Mouse (Mus musculus) T-helper 2 cell (primary cell): Measurements from ENCODE around the gene Map4.

ENCODE experiments used
- in situ Hi-C: fragments of 300-600 bp; cut with MboI, MseI; formaldehyde crosslinking; loops from one replicate; pipeline ENCODE4 v1.15.1; 2025; ENCODE audit warnings: high pct_unique_total_duplicates

Gene Map4

GRCm38 (mm10) chr9:109931257-109932171 is at the start of gene Map4:
TSS of gene Map4 (plus strand) at chr9:109931460.
- in situ Hi-C loops = no loop called here

- in situ Hi-C loops = no loop called here
Measured at GRCm38 (mm10) chr9:109886259-109886658, 45.0 kb upstream of the Map4 start.

GRCm38 (mm10) chr9:109887321-109887720 is 43.9 kb upstream of the Map4 start:
- in situ Hi-C loops = no loop called here

- in situ Hi-C loops = loop anchor here (5.0 kb wide), 2 partner anchors 51 to 181 kb away; no protein-coding TSS in a partner anchor
Measured at GRCm38 (mm10) chr9:109891501-109891900, 39.8 kb upstream of the Map4 start.

- in situ Hi-C loops = loop anchor here (5.0 kb wide), 2 partner anchors 50 to 180 kb away; no protein-coding TSS in a partner anchor
Measured at GRCm38 (mm10) chr9:109892651-109893250, 38.5 kb upstream of the Map4 start.

GRCm38 (mm10) chr9:109894413-109895090 is 36.7 kb upstream of the Map4 start:
- in situ Hi-C loops = loop anchor here (5.0 kb wide), 2 partner anchors 48 to 178 kb away; no protein-coding TSS in a partner anchor

- in situ Hi-C loops = no loop called here
Measured at GRCm38 (mm10) chr9:109895593-109895992, 35.7 kb upstream of the Map4 start.

- in situ Hi-C loops = no loop called here
Measured at GRCm38 (mm10) chr9:109896253-109897150, 34.8 kb upstream of the Map4 start.

GRCm38 (mm10) chr9:109898027-109898426 is 33.2 kb upstream of the Map4 start:
- in situ Hi-C loops = no loop called here

- in situ Hi-C loops = no loop called here
Measured at GRCm38 (mm10) chr9:109899361-109899760, 31.9 kb upstream of the Map4 start.

GRCm38 (mm10) chr9:109899774-109900173 is 31.5 kb upstream of the Map4 start:
- in situ Hi-C loops = no loop called here

GRCm38 (mm10) chr9:109900604-109901003 is 30.7 kb upstream of the Map4 start:
- in situ Hi-C loops = no loop called here

GRCm38 (mm10) chr9:109902246-109902645 is 29.0 kb upstream of the Map4 start:
- in situ Hi-C loops = no loop called here

GRCm38 (mm10) chr9:109902740-109903139 is 28.5 kb upstream of the Map4 start:
- in situ Hi-C loops = no loop called here

- in situ Hi-C loops = no loop called here
Measured at GRCm38 (mm10) chr9:109907300-109907699, 24.0 kb upstream of the Map4 start.

- in situ Hi-C loops = no loop called here
Measured at GRCm38 (mm10) chr9:109907774-109908465, 23.3 kb upstream of the Map4 start.

GRCm38 (mm10) chr9:109909102-109909501 is 22.2 kb upstream of the Map4 start:
- in situ Hi-C loops = no loop called here

GRCm38 (mm10) chr9:109909926-109910325 is 21.3 kb upstream of the Map4 start:
- in situ Hi-C loops = no loop called here

GRCm38 (mm10) chr9:109911779-109912178 is 19.5 kb upstream of the Map4 start:
- in situ Hi-C loops = no loop called here

GRCm38 (mm10) chr9:109914269-109914926 is 16.9 kb upstream of the Map4 start:
- in situ Hi-C loops = no loop called here
